Mouse (Mus musculus) hindbrain, embryonic 14.5 days (tissue): ENCODE measurements around the gene Spred2. TPM values are rescaled to one million over a fixed set of nuclear protein-coding genes. Genes with fewer than 3 reads are reported as not detected.

Source experiments
- ATAC-seq: fragments of 200-750 bp; cut with Nextera tagmentation; 2 replicates; pipeline ENCODE4 v1.8.0; 2017; ENCODE audit warnings: moderate number of reproducible peaks, mild to moderate bottlenecking, moderate TSS enrichment, moderate library complexity; ENCODE audit not compliant: low FRiP score
- DNase-seq: peaks from one replicate; pipeline ENCODE4 v3.0.0-alpha.2; 2015; ENCODE audit warnings: low spot score
- H3K27ac ChIP-seq: fragments of 300-500 bp; sonication (generic); 2 replicates; pipeline ENCODE4 v1.5.1; 2014; ENCODE audit warnings: mild to moderate bottlenecking, moderate library complexity
- H3K27me3 ChIP-seq: fragments of 300-500 bp; sonication (generic); 2 replicates; pipeline ENCODE4 v1.6.1; 2014; ENCODE audit warnings: mild to moderate bottlenecking, low read length, mixed read lengths; ENCODE audit not compliant: control insufficient read depth, insufficient read depth
- H3K36me3 ChIP-seq: fragments of 300-500 bp; sonication (generic); replicated peaks from 2 replicates; pipeline ENCODE4 v1.6.1; 2014; ENCODE audit not compliant: control insufficient read depth, insufficient read depth
- H3K4me1 ChIP-seq: fragments of 300-500 bp; sonication (generic); replicated peaks from 2 replicates; pipeline ENCODE4 v1.6.1; 2014; ENCODE audit warnings: antibody characterized with exemption, low read length, mixed read lengths; ENCODE audit not compliant: control insufficient read depth, insufficient read depth
- H3K4me2 ChIP-seq: fragments of 300-500 bp; sonication (generic); replicated peaks from 2 replicates; pipeline ENCODE4 v1.6.1; 2014; ENCODE audit warnings: mild to moderate bottlenecking, moderate library complexity
- H3K4me3 ChIP-seq: fragments of 300-500 bp; sonication (generic); replicated peaks from 2 replicates; pipeline ENCODE4 v1.5.1; 2014; ENCODE audit warnings: mild to moderate bottlenecking, low read length
- H3K9ac ChIP-seq: fragments of 300-500 bp; sonication (generic); 2 replicates; pipeline ENCODE4 v1.6.1; 2014
- H3K9me3 ChIP-seq: fragments of 300-500 bp; sonication (generic); 2 replicates; pipeline ENCODE4 v1.6.1; 2016; ENCODE audit warnings: low read length; ENCODE audit not compliant: control insufficient read depth
- WGBS: fragments of 180-500 bp; shearing (Covaris S2); extraction: QIAGEN DNeasy Blood & Tissue Kit; methylation state at CpG from one replicate; pipeline ENCODE4 v1.1.7; 2014; 5-methylcytosine and 5-hydroxymethylcytosine counted together
- polyA plus RNA-seq: library from polyadenylated mRNA; unstranded; fragments of >200 nt; fragmentation: Nextera tagmentation; extraction: Ambion mirVana; gene quantifications from 2 replicates; pipeline ENCODE4 v1.2.1, GENCODE M21; 2014

Spred2 gene
- polyA plus RNA-seq, 1 experiment from 2014 or later, result 6.4 TPM

DNA sequence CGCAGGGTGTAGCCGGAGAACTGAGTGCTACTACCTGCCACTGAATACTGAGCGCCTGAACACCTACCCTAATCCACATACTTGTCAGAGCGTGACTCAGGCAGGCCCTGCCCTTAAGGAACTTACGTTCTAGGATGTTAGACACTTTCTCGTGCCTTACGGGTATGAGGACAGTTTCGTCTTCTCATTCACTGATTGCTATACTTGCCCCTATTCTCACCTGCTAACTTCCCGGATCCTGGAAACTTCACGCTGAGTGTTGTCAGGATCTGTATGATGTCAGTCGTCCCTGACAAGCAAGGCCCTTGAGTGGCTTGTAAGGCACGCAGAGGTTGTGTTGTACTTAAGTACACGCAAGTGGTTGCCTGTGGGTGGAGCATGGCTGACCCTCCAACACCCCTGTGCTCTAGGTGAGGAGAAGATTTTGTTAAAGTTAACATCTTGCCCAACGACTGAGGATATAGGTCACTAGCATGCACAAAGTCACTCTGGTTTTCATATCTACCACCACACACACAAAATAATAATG is 8.9 kb downstream of the Spred2 start:
- H3K9me3 ChIP-seq, result no peaks in the 10 kb centered on the region
- H3K36me3 ChIP-seq, result no peaks in the 10 kb centered on the region
- H3K9ac ChIP-seq, result no peak overlapping the region
- H3K27ac ChIP-seq, result no peak overlapping the region
- H3K4me1 ChIP-seq, result peaks cover 15% of the 10 kb centered on the region; the same call in 1 of the 2 replicates
- no peak overlapping the region for H3K4me3 ChIP-seq
- no peak for DNase-seq
- 93% methylated on average over 14 of the region's 14 CpGs for WGBS
- no peaks in the 10 kb centered on the region for H3K27me3 ChIP-seq
- ATAC-seq, result no peak
- no peak overlapping the region for H3K4me2 ChIP-seq

GRCm38 (mm10) chr11:19935524-19936354 is 11.6 kb downstream of the Spred2 start:
- Histone ChIP-seq H3K4me2 (no peak overlapping the region), H3K9me3 (no peaks in the 10 kb centered on the region), H3K27ac (no peak overlapping the region), H3K9ac (no peak overlapping the region), H3K4me3 (no peak overlapping the region), H3K36me3 (no peaks in the 10 kb centered on the region), H3K4me1 (peaks cover 6% of the 10 kb centered on the region; the same call in 1 of the 2 replicates), H3K27me3 (no peaks in the 10 kb centered on the region)
- DNase-seq (no peak), ATAC-seq (no peak)
- WGBS, result 53% methylated on average over 7 of the region's 7 CpGs

- Histone ChIP-seq H3K4me2 (no peak overlapping the region), H3K9me3 (no peaks in the 10 kb centered on the region), H3K9ac (no peak overlapping the region), H3K36me3 (no peaks in the 10 kb centered on the region), H3K4me1 (peaks cover 13% of the 10 kb centered on the region; the same call in 1 of the 2 replicates), H3K27me3 (no peaks in the 10 kb centered on the region), H3K27ac (no peak overlapping the region), H3K4me3 (no peak overlapping the region)
- ATAC-seq (no peak), DNase-seq (no peak)
- 96% methylated on average over 10 of the region's 10 CpGs for WGBS
These were observed 14.4 kb downstream of the Spred2 start for GRCm38 (mm10) chr11:19938456-19939004.

GRCm38 (mm10) chr11:19939305-19939730 is 15.1 kb downstream of the Spred2 start:
- no peaks in the 10 kb centered on the region for H3K9me3 ChIP-seq
- no peak overlapping the region for H3K27ac ChIP-seq
- no peak for ATAC-seq
- H3K4me1 ChIP-seq, result peaks cover 13% of the 10 kb centered on the region; the same call in 1 of the 2 replicates
- H3K27me3 ChIP-seq, result no peaks in the 10 kb centered on the region
- no peak overlapping the region for H3K4me2 ChIP-seq
- 72% methylated on average over 5 of the region's 5 CpGs for WGBS
- H3K4me3 ChIP-seq, result no peak overlapping the region
- no peak overlapping the region for H3K9ac ChIP-seq
- H3K36me3 ChIP-seq, result no peaks in the 10 kb centered on the region
- no peak for DNase-seq

GRCm38 (mm10) chr11:19939831-19940230 is 15.7 kb downstream of the Spred2 start:
- H3K9ac ChIP-seq, result no peak overlapping the region
- H3K27ac ChIP-seq, result no peak overlapping the region
- DNase-seq, result no peak
- ATAC-seq, result no peak
- no peaks in the 10 kb centered on the region for H3K9me3 ChIP-seq
- peaks cover 13% of the 10 kb centered on the region; the same call in 1 of the 2 replicates for H3K4me1 ChIP-seq
- no peaks in the 10 kb centered on the region for H3K27me3 ChIP-seq
- 93% methylated on average over 8 of the region's 8 CpGs for WGBS
- no peaks in the 10 kb centered on the region for H3K36me3 ChIP-seq
- no peak overlapping the region for H3K4me2 ChIP-seq
- no peak overlapping the region for H3K4me3 ChIP-seq

- Histone ChIP-seq H3K4me3 (no peak overlapping the region), H3K27me3 (no peaks in the 10 kb centered on the region), H3K9ac (no peak overlapping the region), H3K36me3 (no peaks in the 10 kb centered on the region), H3K27ac (no peak overlapping the region), H3K4me1 (peaks cover 12% of the 10 kb centered on the region; the same call in 1 of the 2 replicates), H3K4me2 (no peak overlapping the region), H3K9me3 (no peaks in the 10 kb centered on the region)
- 84% methylated on average over 12 of the region's 12 CpGs for WGBS
- ATAC-seq (no peak), DNase-seq (no peak)
These were observed 17.1 kb downstream of the Spred2 start for GRCm38 (mm10) chr11:19941156-19941777.

GRCm38 (mm10) chr11:19941978-19942377 is 17.8 kb downstream of the Spred2 start:
- DNase-seq, result no peak
- no peak for ATAC-seq
- H3K9ac ChIP-seq, result no peak overlapping the region
- no peaks in the 10 kb centered on the region for H3K9me3 ChIP-seq
- no peak overlapping the region for H3K4me3 ChIP-seq
- H3K27me3 ChIP-seq, result no peaks in the 10 kb centered on the region
- no peak overlapping the region for H3K27ac ChIP-seq
- WGBS, result 88% methylated on average over 4 of the region's 4 CpGs
- H3K4me2 ChIP-seq, result no peak overlapping the region
- peaks cover 7% of the 10 kb centered on the region; the same call in 1 of the 2 replicates for H3K4me1 ChIP-seq
- no peaks in the 10 kb centered on the region for H3K36me3 ChIP-seq

DNA sequence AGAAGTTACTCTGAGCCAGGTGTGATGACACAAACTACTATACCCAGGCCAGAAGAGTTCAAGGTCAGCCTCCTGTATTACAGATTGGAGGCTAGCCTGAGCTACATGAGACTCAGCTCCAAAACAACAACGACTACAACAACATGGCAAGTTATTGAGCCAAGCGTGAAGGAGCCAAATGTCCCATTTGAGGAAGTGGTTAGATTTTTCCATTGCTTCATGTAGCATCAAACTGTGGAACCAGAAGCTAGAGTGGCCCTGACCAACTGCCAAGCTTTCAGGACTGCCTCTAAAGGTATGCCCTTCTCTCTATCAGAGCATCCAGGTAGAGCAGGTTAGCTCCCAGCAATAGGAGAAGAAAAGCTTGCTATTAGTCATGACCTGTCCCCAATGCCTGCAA is 19.6 kb downstream of the Spred2 start:
- 99% methylated on average over 2 of the region's 2 CpGs for WGBS
- Histone ChIP-seq H3K27ac (no peak overlapping the region), H3K27me3 (no peaks in the 10 kb centered on the region), H3K9ac (no peak overlapping the region), H3K36me3 (no peaks in the 10 kb centered on the region), H3K4me1 (peaks cover 14% of the 10 kb centered on the region), H3K9me3 (no peaks in the 10 kb centered on the region), H3K4me2 (no peak overlapping the region), H3K4me3 (no peak overlapping the region)
- DNase-seq (no peak), ATAC-seq (no peak)

GRCm38 (mm10) chr11:19944701-19945100 is 20.5 kb downstream of the Spred2 start:
- Histone ChIP-seq H3K4me2 (no peak overlapping the region), H3K9ac (no peak overlapping the region), H3K36me3 (no peaks in the 10 kb centered on the region), H3K4me3 (no peak overlapping the region), H3K9me3 (no peaks in the 10 kb centered on the region), H3K27ac (0 out of 2 replicates have a peak overlapping the region, but pooled peaks have one; percentile 26), H3K27me3 (no peaks in the 10 kb centered on the region), H3K4me1 (peaks cover 14% of the 10 kb centered on the region)
- ATAC-seq (no peak), DNase-seq (no peak)
- WGBS, result 75% methylated on average over 6 of the region's 6 CpGs
